Mouse (Mus musculus) layer of hippocampus, adult 18-20 months (tissue): ENCODE measurements around the gene Slc28a1. TPM values are rescaled to one million over a fixed set of nuclear protein-coding genes. Genes with fewer than 3 reads are reported as not detected.
"Not testable (repeated sequence)": the region's sequence is repeated elsewhere in the genome, so short reads cannot be mapped to it uniquely, and the experiment has no call there.

Experiments used
- DNase-seq, 2 experiments: peaks; one replicate each; pipeline ENCODE4 v3.0.0; 2022; ENCODE audit warnings: low spot score in 2 of 2
- total RNA-seq, 2 experiments: library from RNA; stranded (reverse); gene quantifications; 2 replicates each; pipeline ENCODE4 v1.2.3; 2021

Slc28a1 gene
- total RNA-seq, 2 experiments from 2014 or later = 0.10 TPM; not detected in 1

GRCm38 (mm10) chr7:81124773-81125172, 10.2 kb downstream of the Slc28a1 start:
- no peak for DNase-seq

GRCm38 (mm10) chr7:81125215-81126175, 10.9 kb downstream of the Slc28a1 start:
- DNase-seq = no peak

GRCm38 (mm10) chr7:81131864-81132263, 17.3 kb downstream of the Slc28a1 start:
- no peak for DNase-seq

GRCm38 (mm10) chr7:81132851-81133279, 18.3 kb downstream of the Slc28a1 start:
- no peak for DNase-seq

- no peak for DNase-seq
These were observed 18.8 kb downstream of the Slc28a1 start for GRCm38 (mm10) chr7:81133416-81133815.

GRCm38 (mm10) chr7:81133941-81134340, 19.3 kb downstream of the Slc28a1 start:
- no peak for DNase-seq

- peak; percentile 37 to 49 for DNase-seq
These were observed 20.0 kb downstream of the Slc28a1 start for GRCm38 (mm10) chr7:81134614-81135067.

GRCm38 (mm10) chr7:81137292-81137691, 22.7 kb downstream of the Slc28a1 start:
- DNase-seq = no peak

- DNase-seq = no peak
These were observed 24.5 kb downstream of the Slc28a1 start for GRCm38 (mm10) chr7:81139100-81139499.

GRCm38 (mm10) chr7:81139671-81140404, 25.2 kb downstream of the Slc28a1 start:
- DNase-seq = no peak

GRCm38 (mm10) chr7:81141541-81141940, 26.9 kb downstream of the Slc28a1 start:
- no peak for DNase-seq

- DNase-seq = not testable (repeated sequence)
These were observed 28.5 kb downstream of the Slc28a1 start for GRCm38 (mm10) chr7:81143056-81143455.

GRCm38 (mm10) chr7:81149759-81150158, 35.2 kb downstream of the Slc28a1 start:
- no peak for DNase-seq

GRCm38 (mm10) chr7:81151216-81151615, 36.6 kb downstream of the Slc28a1 start:
- DNase-seq = no peak

- DNase-seq = no peak
These were observed 37.7 kb downstream of the Slc28a1 start for GRCm38 (mm10) chr7:81152306-81152705.

- no peak for DNase-seq
These were observed 38.2 kb downstream of the Slc28a1 start for GRCm38 (mm10) chr7:81152826-81153225.

GRCm38 (mm10) chr7:81153327-81153726, 38.7 kb downstream of the Slc28a1 start:
- no peak for DNase-seq

- DNase-seq = not testable (repeated sequence)
These were observed 39.6 kb downstream of the Slc28a1 start for GRCm38 (mm10) chr7:81154244-81154643.

- peak; percentile 14 to 49 for DNase-seq
These were observed 40.4 kb downstream of the Slc28a1 start for GRCm38 (mm10) chr7:81154960-81155359.

GRCm38 (mm10) chr7:81158933-81159332, 44.3 kb downstream of the Slc28a1 start:
- DNase-seq = no peak

GRCm38 (mm10) chr7:81161666-81162065, 47.1 kb downstream of the Slc28a1 start:
- DNase-seq = peak in 1 of 2 experiments; percentile 29

- DNase-seq = peak; percentile 55 to 85
These were observed 47.7 kb downstream of the Slc28a1 start for GRCm38 (mm10) chr7:81162345-81162744.
